Mouse (Mus musculus) stomach, postnatal 0 days (tissue): Measurements from ENCODE around the gene Rfx5. TPM values are rescaled to one million over a fixed set of nuclear protein-coding genes. Genes with fewer than 3 reads are reported as not detected.
"Not testable (repeated sequence)": the region's sequence is repeated elsewhere in the genome, so short reads cannot be mapped to it uniquely, and the experiment has no call there.

Source experiments
- ATAC-seq: fragments of 200-750 bp; cut with Nextera tagmentation; 2 replicates; pipeline ENCODE4 v1.8.0; 2017; ENCODE audit not compliant: low FRiP score, low TSS enrichment
- DNase-seq: peaks from one replicate; pipeline ENCODE4 v3.0.0-alpha.2; 2016; ENCODE audit warnings: low spot score
- H3K27ac ChIP-seq: fragments of 300-500 bp; sonication (generic); replicated peaks from 2 replicates; pipeline ENCODE4 v1.5.1; 2014; ENCODE audit warnings: mild to moderate bottlenecking, control low read depth
- H3K27me3 ChIP-seq: fragments of 300-500 bp; sonication (generic); 2 replicates; pipeline ENCODE4 v1.6.1; 2014; ENCODE audit warnings: low read length; ENCODE audit not compliant: control insufficient read depth, insufficient read depth
- H3K36me3 ChIP-seq: fragments of 300-500 bp; sonication (generic); 2 replicates; pipeline ENCODE4 v1.6.1; 2014; ENCODE audit warnings: low read length, mixed read lengths; ENCODE audit not compliant: control insufficient read depth, insufficient read depth
- H3K4me1 ChIP-seq: fragments of 300-500 bp; sonication (generic); replicated peaks from 2 replicates; pipeline ENCODE4 v1.6.1; 2014; ENCODE audit warnings: antibody characterized with exemption; ENCODE audit not compliant: control insufficient read depth, insufficient read depth
- H3K4me2 ChIP-seq: fragments of 300-500 bp; sonication (generic); replicated peaks from 2 replicates; pipeline ENCODE4 v1.6.1; 2014; ENCODE audit warnings: low read depth, mild to moderate bottlenecking, control low read depth, moderate library complexity
- H3K4me3 ChIP-seq: fragments of 300-500 bp; sonication (generic); 2 replicates; pipeline ENCODE4 v1.5.1; 2014; ENCODE audit warnings: low read depth, low read length, control low read depth
- H3K9ac ChIP-seq: fragments of 300-500 bp; sonication (generic); 2 replicates; pipeline ENCODE4 v1.6.1; 2014; ENCODE audit warnings: mild to moderate bottlenecking, low read length, control low read depth, mixed read lengths
- H3K9me3 ChIP-seq: fragments of 300-500 bp; sonication (generic); 2 replicates; pipeline ENCODE4 v1.6.1; 2016; ENCODE audit warnings: low read length; ENCODE audit not compliant: control insufficient read depth
- CTCF ChIP-seq: IDR thresholded peaks from 2 replicates; pipeline ENCODE4 v1.5.1; 2016; ENCODE audit warnings: antibody characterized with exemption, low read depth, mild to moderate bottlenecking, moderate library complexity
- EP300 ChIP-seq: optimal IDR thresholded peaks from 2 replicates; pipeline ENCODE3; 2016; ENCODE audit warnings: antibody characterized with exemption
- WGBS: fragments of 180-500 bp; shearing (Covaris S2); extraction: QIAGEN DNeasy Blood & Tissue Kit; methylation state at CpG from one replicate; pipeline ENCODE4 v1.1.7; 2014; 5-methylcytosine and 5-hydroxymethylcytosine counted together
- polyA plus RNA-seq: library from polyadenylated mRNA; unstranded; fragments of >200 nt; fragmentation: Nextera tagmentation; extraction: Ambion mirVana; gene quantifications from 2 replicates; pipeline ENCODE4 v1.2.1, GENCODE M21; 2015

Gene Rfx5
- polyA plus RNA-seq, 1 experiment from 2014 or later: 3.0 TPM

DNA sequence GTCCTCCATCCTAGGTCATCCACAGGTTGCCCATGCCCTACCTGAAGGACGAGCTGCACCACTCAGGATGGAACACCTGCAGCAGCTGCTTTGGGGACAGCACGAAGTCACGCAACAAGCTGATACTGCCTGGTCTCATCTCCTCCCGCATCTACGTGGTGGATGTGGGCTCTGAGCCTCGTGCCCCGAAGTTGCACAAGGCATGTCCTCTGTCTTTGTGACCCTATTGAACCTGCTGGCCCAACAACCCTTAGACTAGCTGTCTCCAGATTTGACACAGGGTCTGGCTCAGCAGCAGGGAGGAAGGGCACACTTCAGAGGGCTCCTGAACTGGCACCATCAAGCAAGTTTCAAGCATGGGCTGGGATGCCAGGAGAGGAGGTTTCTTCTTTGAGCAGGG, 16.7 kb upstream of the Rfx5 start:
- not testable (repeated sequence) for H3K36me3 ChIP-seq, DNase-seq, H3K4me2 ChIP-seq, H3K4me1 ChIP-seq, H3K27me3 ChIP-seq, H3K4me3 ChIP-seq, H3K27ac ChIP-seq, H3K9ac ChIP-seq, H3K9me3 ChIP-seq, ATAC-seq
- 92% methylated on average over 6 of the region's 7 CpGs for WGBS

GRCm38 (mm10) chr3:94940033-94940432, 13.8 kb upstream of the Rfx5 start:
- H3K9me3 ChIP-seq, DNase-seq, H3K4me2 ChIP-seq, H3K27me3 ChIP-seq, H3K36me3 ChIP-seq, ATAC-seq, H3K4me3 ChIP-seq, H3K27ac ChIP-seq, H3K9ac ChIP-seq, H3K4me1 ChIP-seq: not testable (repeated sequence)
- 54% methylated on average over 9 of the region's 9 CpGs for WGBS

DNA sequence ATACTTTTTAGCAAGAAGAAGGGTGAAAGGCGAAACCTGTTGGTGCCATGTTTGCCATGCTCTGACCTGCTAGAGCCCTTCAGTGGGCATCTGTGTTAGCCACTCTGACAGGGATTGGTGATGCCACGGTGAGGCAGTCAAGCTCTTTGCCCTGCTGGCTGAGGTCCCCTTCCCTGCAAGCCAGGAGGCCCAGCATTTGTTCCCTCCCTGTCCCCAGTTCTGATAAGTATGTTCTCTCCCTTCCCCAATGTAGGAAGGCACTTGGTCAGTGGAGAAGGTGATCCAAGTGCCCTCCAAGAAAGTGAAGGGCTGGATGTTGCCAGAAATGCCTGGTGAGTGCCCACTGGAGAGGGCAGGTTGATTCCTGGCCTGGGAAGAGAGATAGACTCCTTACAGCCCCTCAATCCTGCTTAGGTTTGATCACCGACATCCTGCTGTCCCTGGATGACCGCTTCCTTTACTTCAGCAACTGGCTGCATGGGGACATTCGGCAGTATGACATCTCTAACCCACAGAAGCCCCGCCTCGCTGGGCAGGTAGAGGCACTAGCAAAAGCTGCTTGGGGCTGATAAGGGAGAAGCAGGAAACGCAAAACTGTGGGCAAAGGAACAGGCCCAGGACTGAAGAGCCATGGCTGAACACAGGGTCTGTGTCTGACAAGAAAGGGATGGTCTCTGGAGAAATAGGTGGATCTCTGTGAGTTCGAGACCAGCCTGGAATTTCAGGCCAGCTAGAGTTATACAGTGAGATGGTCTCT, 11.5 kb upstream of the Rfx5 start:
- not testable (repeated sequence) for H3K27ac ChIP-seq, H3K27me3 ChIP-seq, H3K4me1 ChIP-seq, H3K9me3 ChIP-seq, H3K9ac ChIP-seq, ATAC-seq, H3K36me3 ChIP-seq, H3K4me2 ChIP-seq, H3K4me3 ChIP-seq, DNase-seq
- WGBS: 72% methylated on average over 7 of the region's 9 CpGs

GRCm38 (mm10) chr3:94943706-94944105, 10.2 kb upstream of the Rfx5 start:
- H3K4me2 ChIP-seq, H3K4me1 ChIP-seq, DNase-seq, H3K9me3 ChIP-seq, H3K27ac ChIP-seq, H3K36me3 ChIP-seq, H3K27me3 ChIP-seq, H3K4me3 ChIP-seq, H3K9ac ChIP-seq: not testable (repeated sequence)
- 32% methylated on average over 3 of the region's 4 CpGs for WGBS
- TF ChIP-seq CTCF: peak; percentile 69
- 0 out of 2 replicates have a peak, but pooled peaks have one; percentile 40 for ATAC-seq

DNA sequence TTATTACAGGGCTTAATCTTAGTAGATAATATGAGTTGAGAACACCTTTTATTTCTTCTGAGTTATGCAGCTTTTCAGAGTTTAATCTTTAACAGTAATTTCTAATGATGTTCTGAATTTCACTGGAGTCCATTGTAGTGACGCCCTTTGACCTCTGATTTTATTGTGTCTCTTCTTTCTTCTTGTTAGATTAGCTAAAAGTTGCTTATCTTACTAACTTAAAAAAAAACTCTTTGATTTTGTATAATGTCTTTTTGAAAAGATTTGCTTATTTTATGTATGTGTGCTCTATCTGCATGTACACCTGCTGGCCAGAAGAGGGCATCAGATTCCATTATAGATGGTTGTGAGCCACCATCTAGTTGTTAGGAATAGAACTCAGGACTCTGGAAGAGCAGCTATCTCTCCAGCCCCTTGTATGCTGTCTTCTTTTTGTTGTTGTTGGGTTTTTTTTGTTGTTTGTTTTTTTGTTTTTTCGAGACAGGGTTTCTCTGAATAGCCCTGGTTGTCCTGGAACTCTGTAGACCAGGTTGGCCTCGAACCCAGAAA, 5.7 kb upstream of the Rfx5 start:
- no peaks in the 10 kb centered on the region for H3K36me3 ChIP-seq
- H3K9ac ChIP-seq: no peak overlapping the region
- TF ChIP-seq CTCF (peak; percentile 78), EP300 (no peak)
- H3K27me3 ChIP-seq: no peaks in the 10 kb centered on the region
- H3K27ac ChIP-seq: no peak overlapping the region
- DNase-seq (no peak), ATAC-seq (no peak)
- WGBS: 73% methylated on average over 3 of the region's 3 CpGs
- H3K9me3 ChIP-seq: no peaks in the 10 kb centered on the region
- H3K4me2 ChIP-seq: no peak overlapping the region
- no peaks in the 10 kb centered on the region for H3K4me1 ChIP-seq
- H3K4me3 ChIP-seq: no peak overlapping the region

DNA sequence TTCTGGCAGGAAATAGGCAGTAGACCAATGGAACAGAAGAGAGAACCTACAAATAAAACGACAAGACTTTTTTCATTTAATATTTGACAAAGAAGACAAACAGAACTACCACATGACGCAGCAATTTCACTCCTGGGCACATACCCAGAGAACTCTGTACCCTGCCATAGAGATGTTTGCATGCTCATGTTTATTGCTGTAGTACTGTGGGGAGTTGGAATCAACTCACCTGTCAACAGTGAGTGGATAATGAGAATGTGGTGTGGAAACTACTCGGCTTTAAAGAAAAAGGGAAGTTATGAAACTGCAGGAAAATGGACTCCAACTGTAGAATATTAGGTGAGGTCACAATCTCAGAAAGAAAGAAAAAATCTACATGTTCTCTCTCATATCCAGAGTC, 4.2 kb upstream of the Rfx5 start:
- WGBS: 65% methylated on average over 3 of the region's 3 CpGs
- no peaks in the 10 kb centered on the region for H3K36me3 ChIP-seq
- no peak overlapping the region for H3K9ac ChIP-seq
- no peaks in the 10 kb centered on the region for H3K27me3 ChIP-seq
- no peak overlapping the region for H3K4me3 ChIP-seq
- no peak for DNase-seq
- H3K27ac ChIP-seq: no peak overlapping the region
- TF ChIP-seq EP300: no peak
- TF ChIP-seq CTCF: no peak
- no peaks in the 10 kb centered on the region; the same call in 1 of the 2 replicates for H3K4me1 ChIP-seq
- H3K4me2 ChIP-seq: no peak overlapping the region
- H3K9me3 ChIP-seq: no peaks in the 10 kb centered on the region
- ATAC-seq: no peak
